Mouse (Mus musculus): Measurements from ENCODE around the gene Nbl1. TPM values are rescaled to one million over a fixed set of nuclear protein-coding genes. Genes with fewer than 3 reads are reported as not detected.

Nbl1 gene
- total and polyA plus RNA-seq, 3 experiments: 21.9 to 29.1 (median 24.0) TPM

DNA sequence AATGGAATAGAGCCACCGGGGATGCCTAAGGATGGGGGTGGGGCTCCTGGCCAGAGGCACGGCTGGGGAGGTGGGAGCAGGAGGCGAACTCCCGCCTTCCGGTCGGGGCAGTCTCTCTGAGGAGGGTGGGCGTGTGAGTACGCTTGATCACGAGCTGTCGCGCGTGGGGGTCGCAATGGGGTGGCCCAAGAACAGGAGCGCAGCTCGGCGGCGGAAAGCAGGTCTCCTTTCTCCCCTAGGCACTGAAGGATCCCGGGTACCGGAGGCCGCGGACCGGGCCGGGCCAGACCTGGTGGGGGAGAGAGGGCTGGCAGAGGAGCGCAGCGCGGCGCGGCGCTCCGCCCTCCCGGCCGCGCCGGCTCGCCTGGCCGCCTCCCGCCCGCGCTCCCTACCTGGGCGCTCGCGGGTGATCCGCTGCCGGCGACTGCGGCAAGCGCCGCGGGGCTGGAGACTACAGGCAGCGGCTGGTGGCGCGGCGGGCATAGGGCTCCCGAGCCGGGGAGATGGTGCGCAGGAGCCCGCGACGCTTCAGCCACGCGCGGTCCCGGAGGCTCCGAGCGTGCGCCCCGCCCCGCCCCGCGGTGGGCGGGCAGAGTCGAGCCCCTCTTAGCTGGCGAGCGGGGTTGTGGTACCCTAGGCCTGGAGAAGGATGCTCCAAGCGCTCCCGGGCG, 17.6 kb downstream of the Nbl1 start, which contains the start of gene Htr6:
Gene Htr6 (minus strand): TSS at position 530 of the 671 bp plus-strand sequence.
- Histone ChIP-seq H3K27ac (no peak within 1 kb of the TSS), H3K36me3 (ENCODE audit: control insufficient read depth, insufficient read depth, low read length) (no peaks in the 10 kb centered on the region), H3K79me2 (replicated peaks; ENCODE audit: control insufficient read depth, insufficient read depth, low read length) (no peaks in the 10 kb centered on the region), H3K27me3 (ENCODE audit: control insufficient read depth, insufficient read depth, low read length) (peaks cover 6% of the 10 kb centered on the region; the same call in 1 of the 2 replicates), H3K9ac (ENCODE audit: low read depth, low read length) (no peak within 1 kb of the TSS), H3K4me1 (ENCODE audit: control insufficient read depth, insufficient read depth, low read length) (no peaks in the 10 kb centered on the region; the same call in 1 of the 2 replicates), H3K4me3 (peak within 1 kb of the TSS; percentile 38)
- WGBS: under 1% methylated on average over 76 of the region's 77 CpGs
- intact Hi-C loops (cut with DNase I): no loop called here
- DNase-seq: no peak
- TF ChIP-seq CTCF (IDR thresholded peaks at IDR 0.05): no peak
- no peak for TF ChIP-seq EP300 (IDR thresholded peaks at IDR 0.05; ENCODE audit: insufficient read depth, low read depth, low read length)
- no peak for TF ChIP-seq POLR2A (IDR thresholded peaks at IDR 0.05; ENCODE audit: insufficient read depth, low read depth, low read length)

DNA sequence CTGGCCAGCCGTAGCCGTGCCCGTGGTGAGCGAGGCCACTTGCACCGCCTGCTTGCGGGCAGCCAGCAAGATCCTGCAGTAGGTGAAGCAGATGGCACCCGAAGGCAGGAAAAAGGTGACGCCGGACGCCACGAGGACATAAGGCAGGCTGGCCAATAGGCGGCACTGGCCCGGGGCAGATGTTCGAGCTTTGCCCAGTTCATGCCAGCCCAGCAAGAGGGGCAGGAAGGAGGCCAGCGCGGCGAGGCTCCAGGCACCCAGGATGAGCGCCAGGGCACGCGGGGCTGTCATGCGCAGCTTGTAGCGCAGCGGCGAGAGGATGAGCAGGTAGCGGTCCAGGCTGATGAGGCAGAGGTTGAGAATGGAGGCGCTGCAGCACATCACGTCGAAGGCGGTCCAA, 18.7 kb downstream of the Nbl1 start:
- Histone ChIP-seq H3K79me2 (replicated peaks; ENCODE audit: control insufficient read depth, insufficient read depth, low read length) (no peaks in the 10 kb centered on the region), H3K4me3 (no peak overlapping the region), H3K4me1 (ENCODE audit: control insufficient read depth, insufficient read depth, low read length) (no peaks in the 10 kb centered on the region; the same call in 1 of the 2 replicates), H3K27ac (no peak overlapping the region), H3K27me3 (ENCODE audit: control insufficient read depth, insufficient read depth, low read length) (peaks cover 6% of the 10 kb centered on the region; the same call in 1 of the 2 replicates), H3K36me3 (ENCODE audit: control insufficient read depth, insufficient read depth, low read length) (no peaks in the 10 kb centered on the region), H3K9ac (ENCODE audit: low read depth, low read length) (no peak overlapping the region)
- peak in 1 of 2 experiments; percentile 30 for DNase-seq
- TF ChIP-seq POLR2A (IDR thresholded peaks at IDR 0.05; ENCODE audit: insufficient read depth, low read depth, low read length) (no peak), EP300 (IDR thresholded peaks at IDR 0.05; ENCODE audit: insufficient read depth, low read depth, low read length) (no peak), CTCF (IDR thresholded peaks at IDR 0.05) (no peak)
- intact Hi-C loops (cut with DNase I): no loop called here
- 24% methylated on average over 29 of the region's 29 CpGs for WGBS

DNA sequence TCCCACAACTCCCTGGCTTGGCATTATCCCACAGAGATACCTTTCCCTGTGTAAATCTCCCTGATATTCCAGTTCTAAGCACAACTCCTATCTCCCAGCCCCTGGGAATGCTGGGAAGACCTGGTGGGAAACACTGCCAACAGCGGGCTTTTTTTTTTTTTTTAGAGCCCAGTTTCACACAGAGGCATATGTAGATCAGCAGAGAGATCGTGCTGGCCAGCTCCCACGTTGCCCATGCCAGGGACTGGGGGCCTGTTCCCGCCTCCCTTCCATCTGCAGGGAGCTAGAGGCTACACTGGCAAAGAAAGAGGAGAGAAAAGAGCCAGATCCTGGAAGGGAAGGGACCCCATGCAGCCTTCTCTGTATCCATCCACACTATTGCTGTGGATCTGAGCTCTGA, 24.5 kb downstream of the Nbl1 start:
- DNase-seq: no peak
- Histone ChIP-seq H3K79me2 (replicated peaks; ENCODE audit: control insufficient read depth, insufficient read depth, low read length) (no peaks in the 10 kb centered on the region), H3K27ac (no peak overlapping the region), H3K36me3 (ENCODE audit: control insufficient read depth, insufficient read depth, low read length) (no peaks in the 10 kb centered on the region), H3K27me3 (ENCODE audit: control insufficient read depth, insufficient read depth, low read length) (no peaks in the 10 kb centered on the region), H3K9ac (ENCODE audit: low read depth, low read length) (no peak overlapping the region), H3K4me3 (no peak overlapping the region), H3K4me1 (ENCODE audit: control insufficient read depth, insufficient read depth, low read length) (no peaks in the 10 kb centered on the region)
- intact Hi-C loops (cut with DNase I): no loop called here
- TF ChIP-seq CTCF (IDR thresholded peaks at IDR 0.05) (no peak), EP300 (IDR thresholded peaks at IDR 0.05; ENCODE audit: insufficient read depth, low read depth, low read length) (no peak), POLR2A (IDR thresholded peaks at IDR 0.05; ENCODE audit: insufficient read depth, low read depth, low read length) (no peak)
- 23% methylated on average over 4 of the region's 4 CpGs for WGBS

DNA sequence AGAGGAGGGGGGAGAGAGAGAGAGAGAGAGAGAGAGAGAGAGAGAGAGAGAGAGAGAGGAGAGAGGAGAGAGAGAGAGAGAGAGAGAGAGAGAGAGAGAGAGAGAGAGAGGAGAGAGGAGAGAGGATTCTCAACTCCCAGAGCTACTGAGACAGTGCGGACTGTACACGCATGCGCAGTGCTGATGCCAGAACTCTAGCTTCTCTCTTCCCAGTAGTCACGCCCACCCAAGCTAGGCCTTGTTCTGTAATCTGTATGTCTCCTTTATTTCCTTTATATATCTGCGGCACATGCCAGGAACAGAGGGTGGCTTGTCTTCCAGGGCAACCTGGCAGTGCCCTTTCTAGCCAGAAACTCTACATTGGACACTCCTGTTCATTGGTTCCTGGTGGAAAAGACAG, 28.0 kb downstream of the Nbl1 start:
- Histone ChIP-seq H3K9ac (ENCODE audit: low read depth, low read length) (no peak overlapping the region), H3K4me1 (ENCODE audit: control insufficient read depth, insufficient read depth, low read length) (no peaks in the 10 kb centered on the region), H3K36me3 (ENCODE audit: control insufficient read depth, insufficient read depth, low read length) (no peaks in the 10 kb centered on the region), H3K27ac (no peak overlapping the region), H3K4me3 (no peak overlapping the region), H3K79me2 (replicated peaks; ENCODE audit: control insufficient read depth, insufficient read depth, low read length) (no peaks in the 10 kb centered on the region), H3K27me3 (ENCODE audit: control insufficient read depth, insufficient read depth, low read length) (no peaks in the 10 kb centered on the region)
- DNase-seq: no peak
- 82% methylated on average over 5 of the region's 5 CpGs for WGBS
- no peak for TF ChIP-seq EP300 (IDR thresholded peaks at IDR 0.05; ENCODE audit: insufficient read depth, low read depth, low read length)
- no peak for TF ChIP-seq POLR2A (IDR thresholded peaks at IDR 0.05; ENCODE audit: insufficient read depth, low read depth, low read length)
- TF ChIP-seq CTCF (IDR thresholded peaks at IDR 0.05): no peak
- intact Hi-C loops (cut with DNase I): no loop called here

DNA sequence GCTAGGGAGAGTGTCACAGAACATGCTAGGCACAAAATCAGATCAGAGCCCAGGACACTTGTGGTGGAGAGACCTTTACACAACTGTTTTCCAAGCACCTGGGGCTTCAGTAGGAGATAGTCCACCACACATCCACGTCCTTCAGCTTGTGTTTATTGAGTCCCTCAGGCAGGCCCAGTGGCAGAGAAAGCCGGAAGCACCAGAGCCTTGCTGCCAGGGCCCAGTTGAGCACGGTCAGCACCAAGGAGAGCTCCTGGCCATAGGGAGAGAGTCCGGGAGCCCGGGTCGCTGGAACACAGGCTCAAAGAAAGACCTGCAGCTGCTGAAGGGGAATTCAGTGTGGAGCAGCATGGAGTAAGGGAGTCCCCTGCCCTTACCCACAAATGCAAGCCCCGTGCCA, 33.2 kb downstream of the Nbl1 start:
- Histone ChIP-seq H3K4me1 (ENCODE audit: control insufficient read depth, insufficient read depth, low read length) (peaks cover 2% of the 10 kb centered on the region; the same call in 1 of the 2 replicates), H3K9ac (ENCODE audit: low read depth, low read length) (no peak overlapping the region), H3K27me3 (ENCODE audit: control insufficient read depth, insufficient read depth, low read length) (no peaks in the 10 kb centered on the region), H3K79me2 (replicated peaks; ENCODE audit: control insufficient read depth, insufficient read depth, low read length) (no peaks in the 10 kb centered on the region), H3K4me3 (no peak overlapping the region), H3K27ac (no peak overlapping the region), H3K36me3 (ENCODE audit: control insufficient read depth, insufficient read depth, low read length) (no peaks in the 10 kb centered on the region)
- no peak for TF ChIP-seq EP300 (IDR thresholded peaks at IDR 0.05; ENCODE audit: insufficient read depth, low read depth, low read length)
- TF ChIP-seq CTCF (IDR thresholded peaks at IDR 0.05): no peak
- no peak for TF ChIP-seq POLR2A (IDR thresholded peaks at IDR 0.05; ENCODE audit: insufficient read depth, low read depth, low read length)
- intact Hi-C loops (cut with DNase I): no loop called here
- WGBS: 13% methylated on average over 7 of the region's 7 CpGs
- peak in 1 of 2 experiments; percentile 32 for DNase-seq

DNA sequence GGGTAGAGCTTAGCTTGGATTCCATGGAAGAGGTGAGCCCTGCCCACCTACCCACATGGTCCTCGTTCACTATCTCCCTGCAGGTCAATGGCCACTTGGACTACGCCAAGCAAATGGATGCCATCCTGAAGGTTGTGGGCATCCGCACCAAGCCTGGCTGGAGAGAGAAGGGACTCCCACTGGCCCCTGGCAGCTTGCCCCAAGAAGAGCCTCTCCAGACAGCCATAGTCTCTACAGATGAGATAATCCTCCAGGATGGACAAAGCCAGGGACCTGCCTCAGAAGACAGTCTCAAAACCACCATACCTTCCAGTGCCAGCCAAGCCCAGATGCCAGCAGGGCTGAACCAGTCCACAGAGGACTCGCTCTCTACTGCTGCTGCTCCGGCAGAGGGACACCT, 34.8 kb downstream of the Nbl1 start:
- H3K79me2 ChIP-seq (replicated peaks; ENCODE audit: control insufficient read depth, insufficient read depth, low read length): no peaks in the 10 kb centered on the region
- intact Hi-C loops (cut with DNase I): no loop called here
- TF ChIP-seq EP300 (IDR thresholded peaks at IDR 0.05; ENCODE audit: insufficient read depth, low read depth, low read length) (no peak), POLR2A (IDR thresholded peaks at IDR 0.05; ENCODE audit: insufficient read depth, low read depth, low read length) (no peak), CTCF (IDR thresholded peaks at IDR 0.05) (no peak)
- H3K36me3 ChIP-seq (ENCODE audit: control insufficient read depth, insufficient read depth, low read length): no peaks in the 10 kb centered on the region
- H3K4me1 ChIP-seq (ENCODE audit: control insufficient read depth, insufficient read depth, low read length): peaks cover 2% of the 10 kb centered on the region; the same call in 1 of the 2 replicates
- no peak overlapping the region for H3K4me3 ChIP-seq
- DNase-seq: no peak
- WGBS: 86% methylated on average over 5 of the region's 5 CpGs
- H3K27me3 ChIP-seq (ENCODE audit: control insufficient read depth, insufficient read depth, low read length): no peaks in the 10 kb centered on the region
- H3K27ac ChIP-seq: no peak overlapping the region
- H3K9ac ChIP-seq (ENCODE audit: low read depth, low read length): no peak overlapping the region
